Mouse (Mus musculus): ENCODE results near the gene Tmc1. TPM values are rescaled to one million over a fixed set of nuclear protein-coding genes. Genes with fewer than 3 reads are reported as not detected.
A peak's percentile ranks its signal among the peaks of the same experiment; 100 is the strongest.

Tmc1 gene
- total and polyA plus RNA-seq, 3 experiments, result 0.14 TPM; not detected in 2

DNA sequence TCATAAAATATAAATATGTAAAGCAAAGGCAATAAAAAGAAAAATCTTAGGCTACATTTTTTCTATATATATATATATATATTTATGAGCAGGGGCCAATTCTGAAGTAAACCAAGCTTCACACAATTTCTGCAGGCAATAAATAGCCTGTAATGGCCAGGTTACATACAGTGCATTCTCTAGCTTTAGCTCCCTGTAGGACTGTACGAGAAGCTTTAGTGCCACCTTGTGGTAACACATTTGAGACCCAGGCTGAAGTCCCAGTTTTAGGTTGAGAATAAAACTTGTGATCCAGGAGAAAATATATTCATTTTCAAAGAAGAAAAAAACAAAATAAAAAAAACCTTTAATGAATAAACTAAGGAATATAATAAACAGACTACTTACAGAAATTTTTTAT, 189.8 kb downstream of the Tmc1 start:
- H3K9ac ChIP-seq (ENCODE audit: low read depth, low read length), result no peak overlapping the region
- no peaks in the 10 kb centered on the region for H3K79me2 ChIP-seq (replicated peaks; ENCODE audit: control insufficient read depth, insufficient read depth, low read length)
- H3K4me1 ChIP-seq (ENCODE audit: control insufficient read depth, insufficient read depth, low read length), result no peaks in the 10 kb centered on the region
- TF ChIP-seq CTCF (IDR thresholded peaks at IDR 0.05) (peak; percentile 70), EP300 (IDR thresholded peaks at IDR 0.05; ENCODE audit: insufficient read depth, low read depth, low read length) (no peak)
- H3K27me3 ChIP-seq (ENCODE audit: control insufficient read depth, insufficient read depth, low read length), result no peaks in the 10 kb centered on the region
- intact Hi-C loops (cut with DNase I), result loop anchor here (10.0 kb wide), 2 partner anchors 319 to 399 kb away; no protein-coding TSS in a partner anchor
- no peaks in the 10 kb centered on the region for H3K36me3 ChIP-seq (ENCODE audit: control insufficient read depth, insufficient read depth, low read length)
- WGBS, result 20% methylated on average over 1 of the region's 1 CpGs
- no peak for DNase-seq
- no peak overlapping the region for H3K4me3 ChIP-seq
- H3K27ac ChIP-seq, result no peak overlapping the region

DNA sequence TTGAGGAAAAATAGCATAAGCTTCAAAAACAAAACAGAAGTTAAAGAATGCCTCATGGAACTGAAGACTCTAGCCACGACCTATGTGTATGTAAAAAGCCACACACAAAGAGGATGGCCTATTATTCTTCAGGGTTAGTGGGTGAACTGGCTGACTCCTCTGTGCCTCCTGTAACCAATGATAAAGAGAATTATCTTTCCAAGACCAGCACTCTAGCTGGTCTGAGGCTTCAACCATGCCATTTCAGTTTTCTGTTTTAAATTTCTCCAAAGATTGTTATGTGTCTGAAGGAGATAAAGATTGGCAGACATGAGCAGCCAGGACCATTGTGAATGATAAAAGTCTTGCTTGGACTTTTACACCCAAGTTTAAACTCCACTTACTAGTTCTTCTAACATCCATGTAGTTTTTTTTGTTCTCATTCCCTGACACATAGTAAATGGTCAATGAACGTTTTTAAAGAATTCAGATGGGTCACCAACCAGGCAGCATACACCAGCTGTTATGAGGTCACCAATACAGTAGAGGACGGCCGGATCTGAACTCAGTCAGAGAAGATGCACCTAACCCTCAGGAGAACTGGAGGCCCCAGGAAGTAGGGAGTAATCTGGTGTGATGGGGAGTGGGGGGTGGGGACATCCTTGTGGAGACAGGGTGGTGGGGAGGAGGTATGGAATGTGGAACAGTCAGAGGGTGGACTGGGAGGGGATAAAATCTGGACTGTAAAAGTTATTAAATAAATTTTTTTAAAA, 192.2 kb downstream of the Tmc1 start:
- H3K27ac ChIP-seq, result no peak overlapping the region
- intact Hi-C loops (cut with DNase I), result loop anchor here (10.0 kb wide), 2 partner anchors 317 to 397 kb away; no protein-coding TSS in a partner anchor
- no peaks in the 10 kb centered on the region for H3K4me1 ChIP-seq (ENCODE audit: control insufficient read depth, insufficient read depth, low read length)
- no peaks in the 10 kb centered on the region for H3K27me3 ChIP-seq (ENCODE audit: control insufficient read depth, insufficient read depth, low read length)
- no peak overlapping the region for H3K9ac ChIP-seq (ENCODE audit: low read depth, low read length)
- no peak overlapping the region for H3K4me3 ChIP-seq
- 51% methylated on average over 4 of the region's 4 CpGs for WGBS
- TF ChIP-seq POLR2A (IDR thresholded peaks at IDR 0.05; ENCODE audit: insufficient read depth, low read depth, low read length), result no peak
- DNase-seq, result no peak
- H3K36me3 ChIP-seq (ENCODE audit: control insufficient read depth, insufficient read depth, low read length), result no peaks in the 10 kb centered on the region
- no peaks in the 10 kb centered on the region for H3K79me2 ChIP-seq (replicated peaks; ENCODE audit: control insufficient read depth, insufficient read depth, low read length)

DNA sequence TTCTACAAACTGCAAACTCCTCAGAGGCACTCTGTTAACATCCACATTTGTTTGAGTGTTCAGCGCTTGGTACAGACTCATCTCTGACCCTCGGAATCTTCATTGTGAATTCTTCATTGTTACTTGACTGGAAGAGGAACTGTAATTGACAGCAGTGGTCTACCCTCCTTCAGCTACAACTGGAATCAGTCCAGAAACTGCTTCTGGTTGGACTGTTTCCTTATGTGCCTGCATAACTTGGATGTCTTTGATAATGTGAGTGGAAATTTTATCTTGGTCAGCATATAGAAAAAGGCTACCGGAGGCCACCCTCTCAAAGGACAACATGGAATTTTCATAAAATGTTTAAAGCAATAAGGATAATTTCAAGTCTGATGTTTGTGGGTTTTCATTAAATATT, 192.9 kb downstream of the Tmc1 start:
- Histone ChIP-seq H3K9ac (ENCODE audit: low read depth, low read length) (no peak overlapping the region), H3K4me3 (no peak overlapping the region), H3K4me1 (ENCODE audit: control insufficient read depth, insufficient read depth, low read length) (no peaks in the 10 kb centered on the region), H3K27ac (no peak overlapping the region), H3K36me3 (ENCODE audit: control insufficient read depth, insufficient read depth, low read length) (no peaks in the 10 kb centered on the region), H3K79me2 (replicated peaks; ENCODE audit: control insufficient read depth, insufficient read depth, low read length) (no peaks in the 10 kb centered on the region), H3K27me3 (ENCODE audit: control insufficient read depth, insufficient read depth, low read length) (no peaks in the 10 kb centered on the region)
- TF ChIP-seq EP300 (IDR thresholded peaks at IDR 0.05; ENCODE audit: insufficient read depth, low read depth, low read length), result no peak
- TF ChIP-seq POLR2A (IDR thresholded peaks at IDR 0.05; ENCODE audit: insufficient read depth, low read depth, low read length), result no peak
- 37% methylated on average over 3 of the region's 3 CpGs for WGBS
- intact Hi-C loops (cut with DNase I), result loop anchor here (10.0 kb wide), 2 partner anchors 316 to 396 kb away; no protein-coding TSS in a partner anchor
- no peak for DNase-seq

GRCm38 (mm10) chr19:20744630-20745029, 209.4 kb downstream of the Tmc1 start:
- DNase-seq, result no peak
- no peak for TF ChIP-seq POLR2A (IDR thresholded peaks at IDR 0.05; ENCODE audit: insufficient read depth, low read depth, low read length)
- TF ChIP-seq EP300 (IDR thresholded peaks at IDR 0.05; ENCODE audit: insufficient read depth, low read depth, low read length), result no peak
- no peak for TF ChIP-seq CTCF (IDR thresholded peaks at IDR 0.05)
- Histone ChIP-seq H3K79me2 (replicated peaks; ENCODE audit: control insufficient read depth, insufficient read depth, low read length) (no peaks in the 10 kb centered on the region), H3K4me1 (ENCODE audit: control insufficient read depth, insufficient read depth, low read length) (no peaks in the 10 kb centered on the region), H3K9ac (ENCODE audit: low read depth, low read length) (no peak overlapping the region), H3K36me3 (ENCODE audit: control insufficient read depth, insufficient read depth, low read length) (no peaks in the 10 kb centered on the region), H3K27me3 (ENCODE audit: control insufficient read depth, insufficient read depth, low read length) (no peaks in the 10 kb centered on the region), H3K4me3 (no peak overlapping the region), H3K27ac (no peak overlapping the region)
- WGBS, result 75% methylated on average over 1 of the region's 1 CpGs
- intact Hi-C loops (cut with DNase I), result no loop called here

Other genes starting within 250 kb of the Tmc1 start
- gene Aldh1a7, start 226.6 kb downstream of the Tmc1 start, total RNA-seq (2021), result under 1 TPM; 0.18 TPM
- gene Aldh1a7, start 226.6 kb downstream of the Tmc1 start, polyA plus RNA-seq (2012; rRNA removed), result 2.2 and 2.3 TPM in 2 replicates